Mouse (Mus musculus): Measurements from ENCODE around the gene Icmt. TPM values are rescaled to one million over a fixed set of nuclear protein-coding genes. Genes with fewer than 3 reads are reported as not detected.

Gene Icmt
- 9.4 TPM for polyA plus RNA-seq (2014; fragmentation: Illumina TruSeq; extraction: RNeasy Lipid Tissue Mini Kit (QIAGEN cat#74804); ENCODE audit: low read depth, low replicate concordance)

GRCm38 (mm10) chr4:152296874-152297861 lies at the start of gene Icmt:
TSS of gene Icmt (plus strand) at chr4:152297227.

GRCm38 (mm10) chr4:152273621-152274236 lies 23.3 kb upstream of the Icmt start, which contains the start of gene Gpr153:
TSS of gene Gpr153 (plus strand) at chr4:152274232.

GRCm38 (mm10) chr4:152291562-152291961 lies 5.5 kb upstream of the Icmt start, which contains the start of gene Hes3:
TSS of gene Hes3 (minus strand) at chr4:152291662.

DNA sequence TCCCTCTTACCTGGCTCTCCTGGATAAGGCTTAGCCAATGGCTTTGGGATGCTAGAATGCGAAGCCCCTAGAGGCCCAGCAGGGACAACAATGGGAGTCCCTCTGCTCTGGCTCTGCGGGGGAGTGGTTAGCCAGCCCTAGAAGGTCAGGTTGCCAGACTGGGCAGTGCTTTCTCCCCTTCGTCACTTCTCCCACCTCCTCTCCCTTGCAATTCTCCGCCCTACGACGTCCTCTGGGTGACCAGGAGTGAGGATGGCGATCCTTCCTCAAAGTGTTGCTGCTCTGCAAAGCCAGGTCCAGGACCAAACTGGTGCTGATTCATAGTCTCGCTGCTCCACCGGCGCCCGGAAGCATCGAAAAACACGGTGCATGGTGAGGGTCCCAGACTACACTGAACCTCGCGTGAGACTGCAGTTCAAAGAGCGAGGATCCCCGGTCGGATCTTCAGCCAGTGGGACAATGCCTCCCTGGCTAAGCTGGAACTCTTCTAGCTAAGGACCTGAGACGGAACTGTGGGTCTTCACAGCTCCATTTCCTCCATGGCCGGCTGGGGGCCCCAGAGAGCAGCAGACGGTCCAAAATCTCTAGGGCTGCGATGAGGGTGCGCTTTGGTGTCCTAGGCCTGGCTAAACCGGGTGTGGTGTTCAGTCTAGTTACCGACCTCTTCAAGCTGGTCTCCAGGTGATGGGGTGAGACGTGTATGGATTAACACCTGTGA lies 21.6 kb downstream of the Icmt start, which contains the start of gene Rnf207:
TSS of gene Rnf207 (minus strand) at position 477 of the 718 bp plus-strand sequence.

GRCm38 (mm10) chr4:152325574-152326411 lies 28.8 kb downstream of the Icmt start, which contains the start of gene Rpl22:
TSS of gene Rpl22 (plus strand) at chr4:152325742.

DNA sequence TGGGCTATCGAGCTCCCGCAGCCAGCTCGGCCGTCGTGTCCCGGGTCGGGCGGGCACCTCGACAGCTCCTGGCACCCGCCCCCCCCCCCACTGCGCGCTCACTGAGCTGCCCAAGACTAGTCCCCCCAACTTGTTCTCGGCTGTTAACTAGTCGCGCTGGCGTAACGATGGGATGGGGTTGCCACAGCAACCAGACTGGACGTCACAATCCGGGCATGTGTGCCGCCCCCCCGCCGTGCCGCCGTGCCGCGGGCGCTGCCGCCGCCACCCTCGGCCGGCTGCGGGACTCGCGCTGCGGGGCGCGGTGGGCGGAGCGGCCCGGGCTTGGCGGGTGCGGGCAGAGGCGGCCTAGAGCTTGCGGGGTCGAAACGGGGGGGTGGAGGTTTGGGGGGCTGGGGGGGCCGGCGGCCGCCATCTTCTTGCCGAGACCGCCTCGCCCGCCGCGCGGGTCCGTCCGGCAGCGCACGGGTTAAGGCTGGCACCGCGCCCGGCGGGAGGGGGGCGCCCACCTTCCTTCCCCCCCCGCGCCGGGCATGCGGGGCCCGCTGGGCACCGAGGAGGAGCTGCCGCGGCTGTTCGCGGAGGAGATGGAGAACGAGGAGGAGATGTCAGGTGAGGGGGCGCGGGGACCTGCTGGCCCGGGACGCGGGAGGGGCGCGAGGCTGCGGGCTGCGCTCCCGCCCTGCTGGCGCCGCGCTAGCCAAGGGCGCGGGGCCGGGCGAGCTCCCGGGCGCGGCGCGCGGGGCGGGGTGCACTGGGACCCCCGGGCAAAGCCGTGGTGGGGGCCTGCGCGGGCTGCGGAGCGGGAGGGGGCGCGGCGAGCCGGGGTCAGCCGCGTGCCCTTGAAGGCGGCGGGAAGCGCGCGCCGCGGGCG lies 41.6 kb downstream of the Icmt start, which contains the start of gene Chd5:
TSS of gene Chd5 (plus strand) at position 233 of the 874 bp plus-strand sequence.

Other genes starting within 250 kb of the Icmt start
- gene Plekhg5, start 224.7 kb upstream of the Icmt start, polyA plus RNA-seq (2014; fragmentation: Illumina TruSeq; extraction: RNeasy Lipid Tissue Mini Kit (QIAGEN cat#74804); ENCODE audit: low read depth, low replicate concordance): not detected
- gene Tnfrsf25, start 181.3 kb upstream of the Icmt start, polyA plus RNA-seq (2014; fragmentation: Illumina TruSeq; extraction: RNeasy Lipid Tissue Mini Kit (QIAGEN cat#74804); ENCODE audit: low read depth, low replicate concordance): not detected
- gene Espn, start 144.9 kb upstream of the Icmt start, polyA plus RNA-seq (2014; fragmentation: Illumina TruSeq; extraction: RNeasy Lipid Tissue Mini Kit (QIAGEN cat#74804); ENCODE audit: low read depth, low replicate concordance): 4.1 TPM
- 1.7 TPM for gene Hes2, start 138.4 kb upstream of the Icmt start, polyA plus RNA-seq (2014; fragmentation: Illumina TruSeq; extraction: RNeasy Lipid Tissue Mini Kit (QIAGEN cat#74804); ENCODE audit: low read depth, low replicate concordance)
- gene Acot7, start 119.1 kb upstream of the Icmt start, polyA plus RNA-seq (2014; fragmentation: Illumina TruSeq; extraction: RNeasy Lipid Tissue Mini Kit (QIAGEN cat#74804); ENCODE audit: low read depth, low replicate concordance): 2.2 TPM
- 2.1 TPM for gene Gpr153, start 23.0 kb upstream of the Icmt start, polyA plus RNA-seq (2014; fragmentation: Illumina TruSeq; extraction: RNeasy Lipid Tissue Mini Kit (QIAGEN cat#74804); ENCODE audit: low read depth, low replicate concordance)
- not detected for gene Hes3, start 5.6 kb upstream of the Icmt start, polyA plus RNA-seq (2014; fragmentation: Illumina TruSeq; extraction: RNeasy Lipid Tissue Mini Kit (QIAGEN cat#74804); ENCODE audit: low read depth, low replicate concordance)
- 0.82 TPM for gene Rnf207, start 21.8 kb downstream of the Icmt start, polyA plus RNA-seq (2014; fragmentation: Illumina TruSeq; extraction: RNeasy Lipid Tissue Mini Kit (QIAGEN cat#74804); ENCODE audit: low read depth, low replicate concordance)
- gene Rpl22, start 28.5 kb downstream of the Icmt start, polyA plus RNA-seq (2014; fragmentation: Illumina TruSeq; extraction: RNeasy Lipid Tissue Mini Kit (QIAGEN cat#74804); ENCODE audit: low read depth, low replicate concordance): 461 TPM
- 0.09 TPM for gene Chd5, start 41.4 kb downstream of the Icmt start, polyA plus RNA-seq (2014; fragmentation: Illumina TruSeq; extraction: RNeasy Lipid Tissue Mini Kit (QIAGEN cat#74804); ENCODE audit: low read depth, low replicate concordance)
- not detected for gene Nphp4, start 179.5 kb downstream of the Icmt start, polyA plus RNA-seq (2014; fragmentation: Illumina TruSeq; extraction: RNeasy Lipid Tissue Mini Kit (QIAGEN cat#74804); ENCODE audit: low read depth, low replicate concordance)
- 0.85 TPM for gene Kcnab2, start 180.6 kb downstream of the Icmt start, polyA plus RNA-seq (2014; fragmentation: Illumina TruSeq; extraction: RNeasy Lipid Tissue Mini Kit (QIAGEN cat#74804); ENCODE audit: low read depth, low replicate concordance)